Mouse (Mus musculus) hindbrain, postnatal 0 days (tissue): ENCODE results near the gene Rara. TPM values are rescaled to one million over a fixed set of nuclear protein-coding genes. Genes with fewer than 3 reads are reported as not detected.
"Not testable (repeated sequence)": the region's sequence is repeated elsewhere in the genome, so short reads cannot be mapped to it uniquely, and the experiment has no call there.

Experiments used
- ATAC-seq: fragments of 200-750 bp; cut with Nextera tagmentation; 2 replicates; pipeline ENCODE4 v1.8.0; 2017; ENCODE audit warnings: mild to moderate bottlenecking, moderate TSS enrichment, moderate library complexity
- DNase-seq: peaks from one replicate; pipeline ENCODE4 v3.0.0-alpha.2; 2015; ENCODE audit warnings: low spot score
- H3K27ac ChIP-seq: fragments of 300-500 bp; sonication (generic); 2 replicates; pipeline ENCODE4 v1.5.1; 2014; ENCODE audit warnings: mild to moderate bottlenecking
- H3K27me3 ChIP-seq: fragments of 300-500 bp; sonication (generic); 2 replicates; pipeline ENCODE4 v1.6.1; 2014; ENCODE audit warnings: low read length, mixed read lengths; ENCODE audit not compliant: insufficient read depth
- H3K36me3 ChIP-seq: fragments of 300-500 bp; sonication (generic); 2 replicates; pipeline ENCODE4 v1.6.1; 2014; ENCODE audit warnings: low read length, mixed read lengths; ENCODE audit not compliant: insufficient read depth
- H3K4me1 ChIP-seq: fragments of 300-500 bp; sonication (generic); 2 replicates; pipeline ENCODE4 v1.6.1; 2014; ENCODE audit warnings: antibody characterized with exemption, low read length, mixed read lengths; ENCODE audit not compliant: insufficient read depth
- H3K4me2 ChIP-seq: fragments of 300-500 bp; sonication (generic); 2 replicates; pipeline ENCODE4 v1.6.1; 2014; ENCODE audit warnings: low read depth, mild to moderate bottlenecking, low read length, moderate library complexity, mixed read lengths
- H3K4me3 ChIP-seq: fragments of 300-500 bp; sonication (generic); 2 replicates; pipeline ENCODE4 v1.5.1; 2014; ENCODE audit warnings: low read length
- H3K9ac ChIP-seq: fragments of 300-500 bp; sonication (generic); replicated peaks from 2 replicates; pipeline ENCODE4 v1.6.1; 2014; ENCODE audit warnings: mild to moderate bottlenecking, low read length, moderate library complexity, mixed read lengths
- H3K9me3 ChIP-seq: fragments of 300-500 bp; sonication (generic); 2 replicates; pipeline ENCODE4 v1.6.1; 2016; ENCODE audit warnings: low read length, mixed read lengths
- CTCF ChIP-seq: IDR thresholded peaks from 2 replicates; pipeline ENCODE4 v1.5.1; 2016; ENCODE audit warnings: antibody characterized with exemption, control low read depth, low read depth
- whole genome bisulfite sequencing: fragments of 180-500 bp; shearing (Covaris S2); extraction: QIAGEN DNeasy Blood & Tissue Kit; methylation state at CpG from one replicate; pipeline ENCODE4 v1.1.7; 2014; 5-methylcytosine and 5-hydroxymethylcytosine counted together
- polyA plus RNA-seq: library from polyadenylated mRNA; unstranded; fragments of >200 nt; fragmentation: Nextera tagmentation; extraction: Ambion mirVana; gene quantifications from 2 replicates; pipeline ENCODE4 v1.2.1, GENCODE M21; 2015
- total RNA-seq: library from RNA; depleted of rRNA; stranded (reverse); fragments of >200 nt; gene quantifications from 2 replicates; pipeline ENCODE4 v1.2.3, GENCODE M21; 2014

The Rara gene
- total and polyA plus RNA-seq, 2 experiments from 2014 or later: 9.5 to 19.2 TPM

- WGBS: 94% methylated on average over 11 of the region's 11 CpGs
- TF ChIP-seq CTCF: no peak
- H3K27ac ChIP-seq: no peak overlapping the region
- H3K4me3 ChIP-seq: no peak overlapping the region
- H3K27me3 ChIP-seq: no peaks in the 10 kb centered on the region
- H3K9ac ChIP-seq: no peak overlapping the region
- H3K4me1 ChIP-seq: no peaks in the 10 kb centered on the region
- no peak for ATAC-seq
- H3K9me3 ChIP-seq: no peaks in the 10 kb centered on the region
- H3K36me3 ChIP-seq: no peaks in the 10 kb centered on the region
- H3K4me2 ChIP-seq: no peak overlapping the region
- no peak for DNase-seq
Observed at GRCm38 (mm10) chr11:98919009-98919408, 8.6 kb upstream of the Rara start.

- H3K4me2 ChIP-seq, H3K9me3 ChIP-seq, H3K4me3 ChIP-seq, ATAC-seq, H3K27me3 ChIP-seq, H3K9ac ChIP-seq, H3K27ac ChIP-seq, H3K36me3 ChIP-seq: not testable (repeated sequence)
- peak; percentile 69 for TF ChIP-seq CTCF
- WGBS: 49% methylated on average over 15 of the region's 15 CpGs
- peaks cover 10% of the 10 kb centered on the region; the same call in 1 of the 2 replicates for H3K4me1 ChIP-seq
- DNase-seq: peak; percentile 77
Observed at GRCm38 (mm10) chr11:98921813-98922212, 5.8 kb upstream of the Rara start.

GRCm38 (mm10) chr11:98922307-98922706 lies 5.3 kb upstream of the Rara start:
- DNase-seq: peak; percentile 83
- H3K27ac ChIP-seq, H3K36me3 ChIP-seq, H3K4me2 ChIP-seq, H3K27me3 ChIP-seq, ATAC-seq, H3K4me3 ChIP-seq, H3K9ac ChIP-seq, H3K9me3 ChIP-seq: not testable (repeated sequence)
- peak; percentile 87 for TF ChIP-seq CTCF
- peaks cover 10% of the 10 kb centered on the region; the same call in 1 of the 2 replicates for H3K4me1 ChIP-seq
- WGBS: 46% methylated on average over 10 of the region's 10 CpGs

- H3K36me3 ChIP-seq, H3K4me3 ChIP-seq, H3K9me3 ChIP-seq, H3K4me2 ChIP-seq, H3K27ac ChIP-seq, ATAC-seq, H3K9ac ChIP-seq, H3K27me3 ChIP-seq: not testable (repeated sequence)
- H3K4me1 ChIP-seq: peaks cover 12% of the 10 kb centered on the region
- DNase-seq: peak; percentile 36
- WGBS: 35% methylated on average over 16 of the region's 16 CpGs
Observed at GRCm38 (mm10) chr11:98922851-98923711, 4.5 kb upstream of the Rara start.

GRCm38 (mm10) chr11:98924633-98925175 lies 2.9 kb upstream of the Rara start:
- DNase-seq (no peak), ATAC-seq (no peak)
- Histone ChIP-seq H3K4me2 (no peak overlapping the region), H3K9ac (no peak overlapping the region), H3K9me3 (no peaks in the 10 kb centered on the region), H3K27ac (peak overlapping the region; percentile 64), H3K27me3 (no peaks in the 10 kb centered on the region), H3K36me3 (no peaks in the 10 kb centered on the region), H3K4me1 (peaks cover 28% of the 10 kb centered on the region), H3K4me3 (no peak overlapping the region)
- 39% methylated on average over 5 of the region's 5 CpGs for WGBS
- peak; percentile 24; the same call in 1 of the 2 replicates for TF ChIP-seq CTCF

GRCm38 (mm10) chr11:98925265-98925721 lies 2.3 kb upstream of the Rara start:
- Histone ChIP-seq H3K9me3 (no peaks in the 10 kb centered on the region), H3K4me1 (peaks cover 34% of the 10 kb centered on the region), H3K36me3 (no peaks in the 10 kb centered on the region), H3K4me3 (no peak overlapping the region), H3K27me3 (no peaks in the 10 kb centered on the region), H3K27ac (peak overlapping the region; percentile 64), H3K9ac (no peak overlapping the region), H3K4me2 (peak overlapping the region; percentile 21; the same call in 1 of the 2 replicates)
- ATAC-seq: peak; percentile 3; the same call in 1 of the 2 replicates
- peak; percentile 83 for DNase-seq
- TF ChIP-seq CTCF: no peak
- whole genome bisulfite sequencing: 7% methylated on average over 10 of the region's 10 CpGs
